Mouse (Mus musculus): ENCODE results near the gene Mad1l1.

GRCm38 (mm10) chr5:140268396-140268795 is 53.0 kb downstream of the Mad1l1 start:
- no peak for TF ChIP-seq RAD21 (IDR thresholded peaks at IDR 0.05; ENCODE audit: low read depth, low read length)
- no peak for TF ChIP-seq MAZ (IDR thresholded peaks at IDR 0.05; ENCODE audit: low read depth, low read length)
- TF ChIP-seq TBP (IDR thresholded peaks at IDR 0.05; ENCODE audit: low read depth, low read length) = no peak
- TF ChIP-seq POLR2A (IDR thresholded peaks at IDR 0.05; ENCODE audit: control insufficient read depth in 1 of 2, insufficient read depth in 1 of 2, low read depth in 1 of 2, low read length in 2 of 2, poor library complexity in 1 of 2) = no peak
- TF ChIP-seq USF1 (IDR thresholded peaks at IDR 0.05; ENCODE audit: low read depth, low read length) = no peak
- no peak for TF ChIP-seq TCF12 (IDR thresholded peaks at IDR 0.05; ENCODE audit: low read depth, low read length)

All from MEL (cell line).